Comparison of ENCODE assay signal across 10 mouse cellular contexts in the genomic region with DNA sequence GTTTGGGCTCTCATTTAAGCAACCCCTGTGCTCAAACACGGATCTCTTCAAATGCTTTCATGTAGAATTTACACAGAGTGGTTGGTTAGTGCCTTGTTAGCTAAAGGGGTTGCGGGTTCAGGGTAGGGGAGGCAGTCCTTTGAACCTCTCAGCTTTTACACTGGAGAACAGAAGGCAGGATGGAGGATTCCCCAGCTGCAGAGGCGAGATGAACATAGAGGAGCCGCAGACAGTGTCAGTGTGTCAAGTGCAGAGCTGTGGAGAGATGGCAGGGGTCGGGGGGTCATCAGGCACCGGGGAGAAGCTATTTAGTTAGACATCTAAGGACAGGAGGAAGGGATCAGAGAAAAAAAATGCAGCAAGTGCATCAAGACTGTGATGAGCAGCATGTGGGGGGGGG.
"Had no signal": no experiment of that assay in that cellular context is flagged by ENCODE, and none has a peak within 500 bp of the region (broad histone marks: within the 10 kb centered on the region; RNA-seq: fewer than 3 reads in every experiment).

No protein-coding gene starts in this region.

- H3K27ac ChIP-seq: kidney, postnatal 0 days; limb, embryonic 13.5 days; liver, embryonic 14.5 days; midbrain, embryonic 12.5 days had no signal

- DNase-seq: kidney, adult 9 months; kidney, postnatal 36 days; lung, adult 18-20 months; lung, postnatal 4 days; right cerebral cortex, adult 18-20 months; right cerebral cortex, postnatal 25 days had no signal

- H3K4me3 ChIP-seq: limb, embryonic 13.5 days; midbrain, embryonic 12.5 days had no signal
